Mouse (Mus musculus) left cerebral cortex, adult 8-10 months (tissue): ENCODE measurements around the gene Map3k11. TPM values are rescaled to one million over a fixed set of nuclear protein-coding genes. Genes with fewer than 3 reads are reported as not detected.

Experiments
- DNase-seq, 2 experiments: peaks; one replicate each; pipeline ENCODE4 v3.0.0; 2022; ENCODE audit warnings: low spot score in 2 of 2
- total RNA-seq, 4 experiments: library from RNA; stranded (reverse); gene quantifications; 2 replicates each; pipeline ENCODE4 v1.2.4; 2022

The Map3k11 gene
- total RNA-seq, 4 experiments from 2014 or later: 19.0 to 20.2 (median 19.7) TPM

GRCm38 (mm10) chr19:5710068-5710467 is 21.5 kb downstream of the Map3k11 start:
- no peak for DNase-seq

GRCm38 (mm10) chr19:5710581-5710980 is 22.0 kb downstream of the Map3k11 start:
- DNase-seq: no peak

- DNase-seq: no peak
Measured at GRCm38 (mm10) chr19:5711218-5711617, 22.7 kb downstream of the Map3k11 start.

- DNase-seq: no peak
Measured at GRCm38 (mm10) chr19:5711907-5712460, 23.4 kb downstream of the Map3k11 start.

GRCm38 (mm10) chr19:5713255-5713654 is 24.7 kb downstream of the Map3k11 start:
- DNase-seq: no peak

- DNase-seq: no peak
Measured at GRCm38 (mm10) chr19:5713730-5714129, 25.2 kb downstream of the Map3k11 start.

- DNase-seq: no peak
Measured at GRCm38 (mm10) chr19:5715793-5716688, 27.5 kb downstream of the Map3k11 start.

- no peak for DNase-seq
Measured at GRCm38 (mm10) chr19:5716955-5717354, 28.4 kb downstream of the Map3k11 start.

GRCm38 (mm10) chr19:5721233-5721632 is 32.7 kb downstream of the Map3k11 start:
- no peak for DNase-seq

GRCm38 (mm10) chr19:5722848-5723425 is 34.4 kb downstream of the Map3k11 start:
- no peak for DNase-seq

- DNase-seq: no peak
Measured at GRCm38 (mm10) chr19:5723934-5724548, 35.5 kb downstream of the Map3k11 start.

GRCm38 (mm10) chr19:5724549-5724941 is 36.0 kb downstream of the Map3k11 start:
- no peak for DNase-seq

- DNase-seq: no peak
Measured at GRCm38 (mm10) chr19:5725029-5725707, 36.6 kb downstream of the Map3k11 start.

- no peak for DNase-seq
Measured at GRCm38 (mm10) chr19:5725767-5726515, 37.4 kb downstream of the Map3k11 start, which contains the start of gene Ehbp1l1. Gene Ehbp1l1, minus strand, starts transcription at chr19:5726317.

- DNase-seq: no peak
Measured at GRCm38 (mm10) chr19:5726961-5727578, 38.5 kb downstream of the Map3k11 start.

- peak in 1 of 2 experiments; percentile 90 for DNase-seq
Measured at GRCm38 (mm10) chr19:5727701-5728100, 39.2 kb downstream of the Map3k11 start.

GRCm38 (mm10) chr19:5728631-5729443 is 40.3 kb downstream of the Map3k11 start:
- no peak for DNase-seq

- peak; percentile 68 to 69 for DNase-seq
Measured at GRCm38 (mm10) chr19:5729444-5729815, 40.9 kb downstream of the Map3k11 start, which contains the start of gene Fam89b. Gene Fam89b, minus strand, starts transcription at chr19:5729653.
